Mouse (Mus musculus) CH12.LX (cell line): ENCODE measurements around the gene Ccl8. TPM values are rescaled to one million over a fixed set of nuclear protein-coding genes. Genes with fewer than 3 reads are reported as not detected.
A peak's percentile ranks its signal among the peaks of the same experiment; 100 is the strongest.

Source experiments
- DNase-seq: peaks from one replicate; pipeline ENCODE4 v3.0.0-alpha.2; 2013; ENCODE audit errors: extremely low read depth
- H3K27ac ChIP-seq: 2 replicates; pipeline ENCODE4 v1.5.1; 2012; ENCODE audit warnings: low read depth, mild to moderate bottlenecking, control low read depth, moderate library complexity; ENCODE audit not compliant: insufficient read depth
- H3K27me3 ChIP-seq: replicated peaks from 2 replicates; pipeline ENCODE3; 2012; ENCODE audit warnings: inconsistent platforms
- H3K36me3 ChIP-seq, 2 experiments: replicated peaks in 1 of 2; 2 replicates each; pipeline versions ENCODE3 to v1.6.1; 2012; ENCODE audit warnings: inconsistent platforms in 1 of 2, low read length in 1 of 2, mild to moderate bottlenecking in 1 of 2, mixed read lengths in 1 of 2, moderate library complexity in 1 of 2; ENCODE audit not compliant: control insufficient read depth in 1 of 2, insufficient read depth in 1 of 2
- H3K4me1 ChIP-seq, 2 experiments: 2 replicates each; pipeline ENCODE4 v1.6.1; 2012; ENCODE audit warnings: inconsistent platforms in 1 of 2, moderate library complexity in 1 of 2; ENCODE audit not compliant: insufficient read depth in 2 of 2, control insufficient read depth in 1 of 2
- H3K4me2 ChIP-seq: 2 replicates; pipeline ENCODE4 v1.6.1; 2012; ENCODE audit warnings: low read depth, mild to moderate bottlenecking, control low read depth; ENCODE audit not compliant: poor library complexity, insufficient read depth, severe bottlenecking
- H3K4me3 ChIP-seq, 3 experiments: fragments of 150-350 bp in 1 of 3; sonication (generic) in 1 of 3; replicated peaks in 1 of 3; 2 replicates each; pipeline versions ENCODE3 to v1.5.1; 2011 to 2012; ENCODE audit warnings: low read depth in 2 of 3, low read length in 2 of 3, mild to moderate bottlenecking in 2 of 3, moderate library complexity in 2 of 3, control low read depth in 1 of 3, improper control_type of control experiment in 1 of 3, inconsistent platforms in 1 of 3, mixed read lengths in 1 of 3; ENCODE audit not compliant: poor library complexity in 1 of 3
- H3K79me2 ChIP-seq: replicated peaks from 2 replicates; pipeline ENCODE4 v1.6.1; 2012; ENCODE audit warnings: mild to moderate bottlenecking, moderate library complexity; ENCODE audit not compliant: control insufficient read depth, poor library complexity, insufficient read depth, severe bottlenecking; ENCODE audit errors: extremely low read depth
- H3K9ac ChIP-seq: 2 replicates; pipeline ENCODE4 v1.6.1; 2012; ENCODE audit warnings: low read depth, mild to moderate bottlenecking, control low read depth, moderate library complexity; ENCODE audit not compliant: insufficient read depth
- H3K9me3 ChIP-seq: replicated peaks from 2 replicates; pipeline ENCODE3; 2012; ENCODE audit warnings: low read length, inconsistent platforms, mixed read lengths
- EP300 ChIP-seq: IDR thresholded peaks from 2 replicates; pipeline ENCODE4 v1.6.1; 2011; ENCODE audit warnings: low read length, improper control_type of control experiment
- MAFK ChIP-seq: IDR thresholded peaks from 2 replicates; pipeline ENCODE4 v1.6.1; 2011; ENCODE audit warnings: low read length, improper control_type of control experiment; ENCODE audit not compliant: insufficient replicate concordance
- MAX ChIP-seq: IDR thresholded peaks from 2 replicates; pipeline ENCODE4 v1.6.1; 2011; ENCODE audit warnings: low read length, improper control_type of control experiment
- MXI1 ChIP-seq: IDR thresholded peaks from 2 replicates; pipeline ENCODE4 v1.6.1; 2011; ENCODE audit warnings: mild to moderate bottlenecking, low read depth, low read length, improper control_type of control experiment
- MYC ChIP-seq: IDR thresholded peaks from 2 replicates; pipeline ENCODE4 v1.6.1; 2011; ENCODE audit warnings: low read depth, mild to moderate bottlenecking, improper control_type of control experiment, low read length
- dilution Hi-C: fragments of 300-500 bp; cut with MboI; formaldehyde crosslinking; loops from 2 replicates; pipeline ENCODE4 v1.14.3; 2020; ENCODE audit warnings: low sequenced_read_pairs; ENCODE audit not compliant: extremely low pct_unique_long_range_greater_than_20kb, extremely low pct_ligation_motif_present
- in situ Hi-C: fragments of 300-500 bp; cut with MboI; formaldehyde crosslinking; loops from 3 replicates; pipeline ENCODE4 v1.14.3; 2019; ENCODE audit warnings: low sequenced_read_pairs, low pct_ligation_motif_present, low pct_unique_long_range_greater_than_20kb, mixed read lengths
- polyA plus RNA-seq: library from polyadenylated mRNA; unstranded; fragments of >175 nt; gene quantifications from 2 replicates; pipeline ENCODE4 v1.2.1, GENCODE M21; 2012; ENCODE audit warnings: low read depth; ENCODE audit not compliant: insufficient read length
- total RNA-seq, 2 experiments: library from RNA; depleted of rRNA; stranded (reverse); fragments of 300-350 nt in 1 of 2; fragments of >200 nt in 1 of 2; gene quantifications; 2 replicates each; pipeline ENCODE4 v1.2.3; 2012 to 2014

Gene Ccl8
- total and polyA plus RNA-seq, 3 experiments: not detected

- Histone ChIP-seq H3K27me3 (peaks cover 33% of the 10 kb centered on the region), H3K36me3 (no peaks in the 10 kb centered on the region), H3K4me2 (0 out of 2 replicates have a peak overlapping the region, but pooled peaks have one; percentile 35), H3K79me2 (no peaks in the 10 kb centered on the region), H3K4me1 (peaks cover 4 to 17% of the 10 kb centered on the region in 2 experiments), H3K4me3 (no peak overlapping the region), H3K9ac (no peak overlapping the region), H3K27ac (no peak overlapping the region), H3K9me3 (no peaks in the 10 kb centered on the region)
- dilution Hi-C loops: no loop called here
- peak; percentile 22 for DNase-seq
- TF ChIP-seq EP300 (peak; percentile 51; the same call in 1 of the 2 replicates), MAFK (no peak), MYC (0 out of 2 replicates have a peak, but pooled peaks have one; percentile 33), MAX (peak; percentile 42; the same call in 1 of the 2 replicates)
- in situ Hi-C loops: no loop called here
These were observed 13.9 kb upstream of the Ccl8 start for GRCm38 (mm10) chr11:82101087-82101486.

GRCm38 (mm10) chr11:82101529-82101928, 13.5 kb upstream of the Ccl8 start, which contains the start of gene Ccl12:
Gene Ccl12 (plus strand): TSS chr11:82101845.
- DNase-seq: peak; percentile 31
- Histone ChIP-seq H3K9ac (no peak within 1 kb of the TSS), H3K4me1 (peaks cover 4 to 17% of the 10 kb centered on the region in 2 experiments), H3K79me2 (no peaks in the 10 kb centered on the region)
- TF ChIP-seq MAFK: peak; percentile 85
- no peak for TF ChIP-seq MAX
- TF ChIP-seq, all 38 proteins: peak for 1
- in situ Hi-C loops: no loop called here
- peak within 1 kb of the TSS; percentile 35; the same call in 1 of the 2 replicates for H3K4me2 ChIP-seq
- H3K4me3 ChIP-seq: no peak within 1 kb of the TSS
- H3K27me3 ChIP-seq: peaks cover 31% of the 10 kb centered on the region
- H3K27ac ChIP-seq: no peak within 1 kb of the TSS
- no peaks in the 10 kb centered on the region for H3K36me3 ChIP-seq
- dilution Hi-C loops: no loop called here
- no peaks in the 10 kb centered on the region for H3K9me3 ChIP-seq

GRCm38 (mm10) chr11:82109611-82110010, 5.4 kb upstream of the Ccl8 start:
- in situ Hi-C loops: no loop called here

More at GRCm38 (mm10) chr11:82109611-82110010, 5.4 kb upstream of the Ccl8 start:
- Histone ChIP-seq H3K27ac (no peak overlapping the region), H3K9me3 (no peaks in the 10 kb centered on the region), H3K9ac (no peak overlapping the region), H3K36me3 (no peaks in the 10 kb centered on the region), H3K27me3 (peaks cover 39% of the 10 kb centered on the region), H3K4me2 (no peak overlapping the region), H3K79me2 (no peaks in the 10 kb centered on the region), H3K4me1 (no peaks in the 10 kb centered on the region), H3K4me3 (no peak overlapping the region)
- no peak for TF ChIP-seq MXI1
- DNase-seq: no peak
- dilution Hi-C loops: no loop called here
